Mouse (Mus musculus) neural tube, embryonic 10.5 days (tissue): ENCODE measurements around the gene Cep295nl.
"Not testable (repeated sequence)": the region's sequence is repeated elsewhere in the genome, so short reads cannot be mapped to it uniquely, and the experiment has no call there.

ENCODE experiments used
- DNase-seq: peaks from one replicate; pipeline ENCODE4 v3.0.0-alpha.2; 2017; ENCODE audit warnings: low spot score; ENCODE audit errors: extremely low spot score

The Cep295nl gene

DNA sequence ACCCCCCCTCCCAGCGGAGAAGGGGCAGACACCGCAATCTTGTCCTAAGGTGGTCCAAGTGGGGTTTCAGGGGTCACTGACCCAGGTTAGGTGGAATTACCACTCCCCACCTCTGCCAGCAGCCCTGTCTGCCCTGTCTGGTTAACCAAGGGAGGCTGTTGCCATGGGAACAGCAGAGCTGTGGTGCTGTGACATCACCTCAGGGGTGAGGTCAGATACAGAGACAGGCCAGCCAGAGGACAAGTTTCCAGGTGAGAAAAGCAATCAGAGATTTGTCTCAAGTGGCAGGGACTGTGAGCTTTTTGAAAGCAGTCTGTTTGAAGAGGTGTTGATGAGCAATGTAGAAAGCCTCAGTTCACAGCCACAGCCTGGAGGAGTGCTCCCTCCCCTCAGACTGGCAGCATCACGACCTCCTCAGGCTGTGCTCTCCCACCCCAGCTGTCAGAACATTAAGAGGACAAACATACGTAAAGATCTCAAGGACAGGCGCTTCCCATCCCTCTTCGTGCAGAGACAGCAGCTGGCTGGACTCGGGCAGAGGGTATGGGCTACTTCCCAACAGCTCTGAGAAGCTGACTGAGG is at the start of gene Cep295nl:
TSS of gene Cep295nl (minus strand) at position 101 of the 582 bp plus-strand sequence.
- DNase-seq: peak; percentile 39

DNA sequence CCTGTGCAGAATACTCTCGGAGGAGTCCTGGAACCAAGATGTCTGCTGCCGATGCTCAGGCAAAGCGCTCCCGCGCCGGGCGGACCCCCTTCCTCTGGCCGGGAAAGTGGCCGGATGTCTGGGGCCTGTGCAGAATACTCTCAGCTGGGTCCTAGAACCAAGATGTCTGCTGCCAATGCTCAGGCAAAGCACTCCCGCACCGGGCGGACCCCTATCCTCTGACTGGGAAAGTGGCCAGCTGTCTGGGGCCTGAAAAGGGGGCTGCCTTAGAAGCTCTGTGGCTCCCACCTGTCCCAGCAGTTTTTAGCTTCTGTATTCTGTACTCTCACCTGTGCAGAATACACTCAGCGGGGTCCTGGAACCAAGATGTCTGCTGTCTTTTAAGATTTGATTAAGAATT is 45.5 kb upstream of the Cep295nl start:
- DNase-seq: not testable (repeated sequence)

GRCm38 (mm10) chr11:118379251-118380009 is 37.1 kb upstream of the Cep295nl start:
- DNase-seq: peak; percentile 80

- DNase-seq: no peak
Observed at GRCm38 (mm10) chr11:118378656-118379055, 36.4 kb upstream of the Cep295nl start.

GRCm38 (mm10) chr11:118376323-118376722 is 34.0 kb upstream of the Cep295nl start:
- DNase-seq: not testable (repeated sequence)

DNA sequence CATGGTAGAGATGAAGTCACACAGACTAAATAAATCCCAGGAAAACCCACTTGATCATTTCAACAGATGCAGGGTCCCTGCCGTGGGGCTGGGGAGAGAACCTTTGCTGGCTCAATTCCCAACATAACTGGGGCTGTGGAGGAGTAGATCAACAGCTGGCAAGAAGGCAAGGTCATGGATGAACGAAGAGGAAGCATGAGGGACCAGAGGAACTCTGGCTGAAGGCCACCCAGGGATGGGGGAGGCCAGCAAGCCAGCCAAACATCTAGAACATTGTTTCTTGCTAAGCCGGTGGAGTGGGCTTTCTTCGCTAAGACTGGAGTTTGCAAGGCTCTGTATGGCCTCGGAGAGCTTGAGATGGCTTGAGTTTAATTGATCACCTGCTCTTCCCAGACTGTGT is 33.6 kb upstream of the Cep295nl start:
- no peak for DNase-seq

DNA sequence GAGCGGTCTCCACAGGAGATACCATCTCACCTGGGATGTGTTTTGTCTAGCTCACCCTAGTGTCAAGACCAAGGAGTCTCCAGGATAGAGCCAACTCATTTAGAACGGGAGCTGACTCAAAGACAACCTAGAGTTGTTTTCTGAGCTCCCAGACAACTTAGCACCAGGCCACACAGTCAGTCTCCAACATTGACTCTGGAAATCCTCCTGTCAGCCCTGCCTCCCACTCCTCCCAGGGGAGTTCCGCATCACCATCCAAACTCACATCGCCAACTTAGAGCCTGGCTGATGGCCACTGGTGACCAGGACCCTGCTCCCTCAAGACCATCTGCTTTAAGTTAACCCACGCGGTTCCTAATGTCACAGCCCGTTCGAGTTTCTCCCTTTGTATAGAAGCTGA is 33.2 kb upstream of the Cep295nl start:
- DNase-seq: no peak

GRCm38 (mm10) chr11:118375006-118375405 is 32.7 kb upstream of the Cep295nl start:
- DNase-seq: no peak

GRCm38 (mm10) chr11:118374506-118374905 is 32.2 kb upstream of the Cep295nl start:
- no peak for DNase-seq

DNA sequence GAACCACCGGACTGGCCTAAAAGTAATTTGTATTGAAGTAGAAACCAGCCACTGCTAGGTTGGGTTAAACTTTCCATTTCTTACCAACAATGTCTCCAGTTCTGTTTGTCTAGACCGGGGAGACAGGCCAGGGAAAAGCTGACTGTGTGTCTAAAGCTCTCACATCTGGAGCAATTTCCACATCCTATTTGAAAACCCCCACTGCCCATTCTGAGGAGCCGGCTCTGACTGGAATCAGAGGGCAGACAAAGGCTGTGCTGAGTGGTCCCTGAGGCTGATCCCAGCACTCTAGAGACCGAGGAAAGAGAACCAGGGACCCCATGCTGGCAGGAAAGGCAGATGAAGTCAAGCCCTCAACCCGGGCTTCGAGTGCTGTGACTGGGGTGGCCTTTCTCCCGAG is 30.3 kb upstream of the Cep295nl start:
- DNase-seq: no peak

DNA sequence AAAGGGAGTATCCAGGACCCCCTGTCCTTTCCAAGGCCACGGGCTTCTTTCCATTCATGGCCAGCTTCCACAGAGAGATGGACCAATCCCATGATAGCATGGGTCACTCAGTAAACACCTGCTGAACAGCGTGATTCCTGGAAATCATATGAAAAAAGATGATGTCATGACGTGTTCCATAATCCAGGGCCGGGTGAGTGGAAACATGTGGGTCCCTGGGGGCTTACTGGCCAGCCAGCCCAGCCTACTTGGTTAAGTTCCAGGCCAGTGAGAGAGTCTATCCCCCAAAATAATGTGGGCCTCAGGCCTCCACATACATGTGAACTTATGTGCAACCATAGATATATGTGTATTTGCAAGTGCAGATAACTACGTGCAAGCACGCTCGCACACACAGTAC is 29.6 kb upstream of the Cep295nl start:
- no peak for DNase-seq

GRCm38 (mm10) chr11:118369657-118370056 is 27.4 kb upstream of the Cep295nl start:
- no peak for DNase-seq

GRCm38 (mm10) chr11:118369251-118369650 is 27.0 kb upstream of the Cep295nl start:
- DNase-seq: no peak

GRCm38 (mm10) chr11:118368330-118368729 is 26.0 kb upstream of the Cep295nl start:
- peak; percentile 38 for DNase-seq

DNA sequence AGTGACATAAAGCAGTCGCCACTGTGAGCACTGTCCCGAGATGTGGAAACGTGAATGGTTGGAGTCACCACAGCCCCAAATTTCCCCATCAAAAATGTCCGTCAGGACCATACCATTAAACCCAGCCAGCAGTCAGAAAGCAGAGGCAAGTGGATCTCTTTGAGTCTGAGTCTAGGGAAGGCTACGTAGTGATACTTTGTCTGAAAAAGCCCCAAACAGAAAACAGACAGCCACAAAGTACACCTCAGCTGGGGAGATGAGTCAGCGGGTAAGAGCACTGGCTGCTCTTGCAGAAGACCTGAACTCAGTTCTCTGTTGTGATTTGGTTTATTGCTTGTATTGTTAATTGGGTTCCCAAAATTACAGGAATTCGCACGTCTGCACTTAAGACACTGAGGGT is 24.3 kb upstream of the Cep295nl start:
- DNase-seq: no peak

GRCm38 (mm10) chr11:118366108-118366507 is 23.8 kb upstream of the Cep295nl start:
- DNase-seq: no peak

GRCm38 (mm10) chr11:118365171-118365570 is 22.9 kb upstream of the Cep295nl start:
- peak; percentile 57 for DNase-seq

- DNase-seq: no peak
Observed at GRCm38 (mm10) chr11:118364021-118364420, 21.7 kb upstream of the Cep295nl start.

DNA sequence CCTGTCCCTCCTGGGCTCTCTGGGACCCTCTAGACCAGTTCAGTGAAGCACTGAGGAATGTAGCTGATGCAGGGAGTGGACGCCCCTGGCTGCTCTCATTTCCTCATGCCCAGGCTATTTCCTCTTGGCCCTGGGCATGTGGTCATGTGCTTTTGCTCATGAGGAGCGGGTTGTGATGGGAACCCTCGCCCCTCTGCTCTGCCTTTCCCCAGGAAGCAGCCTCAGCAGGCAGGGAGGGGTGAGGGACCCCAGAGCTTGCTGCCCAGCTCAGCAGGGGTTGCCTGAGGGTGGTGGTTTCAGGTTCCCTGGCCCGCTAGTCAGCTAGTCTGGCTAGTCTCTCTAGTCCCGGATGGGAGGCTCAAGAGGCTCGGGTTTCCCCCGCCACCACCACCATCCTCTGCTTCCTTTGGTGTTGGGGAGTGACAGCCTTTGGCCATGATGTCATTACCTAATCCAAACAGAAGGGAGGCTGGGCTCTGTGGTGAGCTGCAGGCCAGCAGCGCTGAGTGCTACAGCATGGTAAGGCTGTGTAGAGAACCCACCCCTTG is 20.7 kb upstream of the Cep295nl start:
- DNase-seq: peak; percentile 59

DNA sequence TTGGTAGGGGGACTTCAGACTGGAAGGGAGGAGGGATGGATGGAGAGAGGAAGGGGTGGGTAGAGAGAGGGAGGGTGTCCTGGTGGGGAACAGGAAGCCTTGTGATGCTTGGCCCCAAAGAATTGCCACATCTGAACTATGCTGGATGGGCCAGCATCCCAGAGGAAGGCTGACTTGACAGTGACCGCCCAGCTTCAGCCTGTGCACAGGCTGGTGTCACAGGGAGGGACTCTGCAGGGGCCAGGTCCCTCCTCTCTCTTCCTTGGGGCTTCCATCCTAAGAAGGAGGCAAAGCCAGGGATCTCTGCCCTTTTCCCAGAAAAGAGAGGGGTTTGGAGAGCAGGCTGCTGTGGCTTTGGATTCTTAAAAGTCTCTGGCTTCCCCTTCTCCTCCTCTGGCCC is 20.2 kb upstream of the Cep295nl start:
- DNase-seq: no peak

DNA sequence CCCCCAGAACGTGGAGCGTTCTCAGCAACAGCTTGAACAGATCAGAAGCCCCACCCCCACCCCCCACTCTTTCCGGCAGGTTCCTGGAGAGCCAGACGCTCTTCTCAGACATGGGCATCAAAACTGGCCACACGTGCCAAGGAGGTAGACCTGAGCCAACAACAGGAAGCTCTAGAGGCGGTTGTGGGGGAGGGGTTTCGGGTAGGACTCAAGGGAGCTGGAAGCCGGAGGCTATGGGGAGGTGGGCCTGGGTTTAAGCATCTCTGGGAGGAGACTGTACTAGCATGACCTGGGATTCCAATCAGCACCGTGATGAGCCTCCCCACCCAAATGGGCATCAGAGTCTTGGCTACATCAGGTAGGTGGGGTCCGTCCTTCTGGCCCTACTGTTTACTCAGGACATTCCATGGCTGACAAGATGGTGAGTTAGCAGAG is 18.6 kb upstream of the Cep295nl start:
- no peak for DNase-seq

DNA sequence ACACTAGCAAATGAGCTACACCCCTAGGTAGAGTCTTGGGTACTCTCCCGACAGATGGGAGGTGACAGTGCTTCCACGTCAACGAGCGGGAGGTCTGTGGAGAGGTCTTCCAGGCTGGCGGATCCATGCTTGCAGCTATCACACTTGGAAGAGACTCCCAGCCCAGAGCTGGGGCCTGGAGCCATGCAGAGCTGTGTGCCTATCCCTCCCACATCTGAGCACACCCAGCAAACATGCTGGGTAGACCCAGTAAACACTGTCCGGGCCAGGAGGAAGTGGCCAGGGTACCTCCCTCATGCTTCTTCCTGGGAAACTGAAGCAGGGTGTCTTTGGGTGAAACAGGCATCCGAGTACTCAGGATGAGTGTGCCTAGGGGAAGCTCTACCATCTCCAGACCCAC is 18.2 kb upstream of the Cep295nl start:
- no peak for DNase-seq

DNA sequence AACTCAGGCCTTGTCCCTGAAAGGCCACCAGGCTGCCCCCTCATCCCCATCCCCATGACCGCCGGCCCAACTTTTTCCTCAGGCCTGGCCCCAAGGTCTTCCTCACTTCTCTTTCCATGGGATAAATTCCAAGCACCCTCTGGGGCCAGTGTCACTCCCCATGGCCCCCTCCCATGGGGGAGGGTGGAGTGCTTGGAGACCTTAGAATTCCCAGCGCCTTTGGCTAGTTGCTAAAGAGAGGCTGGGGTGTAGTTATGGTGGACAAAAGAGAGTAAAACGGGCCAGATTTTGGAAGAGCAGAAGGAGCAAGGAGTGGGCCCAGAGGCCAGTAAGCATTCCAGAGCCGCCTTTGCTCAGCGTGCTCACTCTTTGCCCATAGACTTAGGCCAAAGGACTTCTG is 13.3 kb upstream of the Cep295nl start, which contains the start of gene Timp2:
TSS of gene Timp2 (minus strand) at position 101 of the 400 bp plus-strand sequence.
- no peak for DNase-seq
